Mouse (Mus musculus) CH12.LX (cell line): ENCODE measurements at regions not wholly inside any gene's neighbourhood (a gene's known extent, or its start where the extent isn't known, plus 50 kb on each side); places are given as distances from the start of the nearest gene placed in this dataset.

Experiments used
- DNase-seq: peaks from one replicate; pipeline ENCODE4 v3.0.0-alpha.2; 2013; ENCODE audit errors: extremely low read depth
- H3K27ac ChIP-seq: 2 replicates; pipeline ENCODE4 v1.5.1; 2012; ENCODE audit warnings: low read depth, mild to moderate bottlenecking, control low read depth, moderate library complexity; ENCODE audit not compliant: insufficient read depth
- H3K27me3 ChIP-seq: replicated peaks from 2 replicates; pipeline ENCODE3; 2012; ENCODE audit warnings: inconsistent platforms
- H3K36me3 ChIP-seq, 2 experiments: replicated peaks in 1 of 2; 2 replicates each; pipeline versions ENCODE3 to v1.6.1; 2012; ENCODE audit warnings: inconsistent platforms in 1 of 2, low read length in 1 of 2, mild to moderate bottlenecking in 1 of 2, mixed read lengths in 1 of 2, moderate library complexity in 1 of 2; ENCODE audit not compliant: control insufficient read depth in 1 of 2, insufficient read depth in 1 of 2
- H3K4me1 ChIP-seq, 2 experiments: 2 replicates each; pipeline ENCODE4 v1.6.1; 2012; ENCODE audit warnings: inconsistent platforms in 1 of 2, moderate library complexity in 1 of 2; ENCODE audit not compliant: insufficient read depth in 2 of 2, control insufficient read depth in 1 of 2
- H3K4me2 ChIP-seq: 2 replicates; pipeline ENCODE4 v1.6.1; 2012; ENCODE audit warnings: low read depth, mild to moderate bottlenecking, control low read depth; ENCODE audit not compliant: poor library complexity, insufficient read depth, severe bottlenecking
- H3K4me3 ChIP-seq, 3 experiments: fragments of 150-350 bp in 1 of 3; sonication (generic) in 1 of 3; replicated peaks in 1 of 3; 2 replicates each; pipeline versions ENCODE3 to v1.5.1; 2011 to 2012; ENCODE audit warnings: low read depth in 2 of 3, low read length in 2 of 3, mild to moderate bottlenecking in 2 of 3, moderate library complexity in 2 of 3, control low read depth in 1 of 3, improper control_type of control experiment in 1 of 3, inconsistent platforms in 1 of 3, mixed read lengths in 1 of 3; ENCODE audit not compliant: poor library complexity in 1 of 3
- H3K79me2 ChIP-seq: replicated peaks from 2 replicates; pipeline ENCODE4 v1.6.1; 2012; ENCODE audit warnings: mild to moderate bottlenecking, moderate library complexity; ENCODE audit not compliant: control insufficient read depth, poor library complexity, insufficient read depth, severe bottlenecking; ENCODE audit errors: extremely low read depth
- H3K9ac ChIP-seq: 2 replicates; pipeline ENCODE4 v1.6.1; 2012; ENCODE audit warnings: low read depth, mild to moderate bottlenecking, control low read depth, moderate library complexity; ENCODE audit not compliant: insufficient read depth
- H3K9me3 ChIP-seq: replicated peaks from 2 replicates; pipeline ENCODE3; 2012; ENCODE audit warnings: low read length, inconsistent platforms, mixed read lengths
- BHLHE40 ChIP-seq: IDR thresholded peaks from 2 replicates; pipeline ENCODE4 v1.6.1; 2011; ENCODE audit warnings: mild to moderate bottlenecking, low read depth, low read length, improper control_type of control experiment
- CHD1 ChIP-seq: IDR thresholded peaks from 2 replicates; pipeline ENCODE4 v1.6.1; 2012; ENCODE audit warnings: low read depth, low read length, improper control_type of control experiment, inconsistent platforms
- GABPA ChIP-seq: IDR thresholded peaks from 2 replicates; pipeline ENCODE4 v1.6.1; 2012; ENCODE audit warnings: low read depth, low read length, improper control_type of control experiment, inconsistent platforms; ENCODE audit not compliant: insufficient replicate concordance
- IRF4 ChIP-seq: IDR thresholded peaks from 2 replicates; pipeline ENCODE4 v1.6.1; 2014; ENCODE audit warnings: low read depth, mild to moderate bottlenecking, inconsistent platforms, low read length, improper control_type of control experiment
- JUN ChIP-seq: IDR thresholded peaks from 2 replicates; pipeline ENCODE4 v1.6.1; 2011; ENCODE audit warnings: low read depth, mild to moderate bottlenecking, low read length, improper control_type of control experiment, moderate library complexity; ENCODE audit not compliant: insufficient read depth
- JUND ChIP-seq: conservative IDR thresholded peaks from 2 replicates; pipeline ENCODE4 v1.6.1; 2011; ENCODE audit warnings: low read depth, low read length, improper control_type of control experiment
- KAT2A ChIP-seq: IDR thresholded peaks from 2 replicates; pipeline ENCODE4 v1.6.1; 2012; ENCODE audit warnings: low read length, improper control_type of control experiment, inconsistent platforms; ENCODE audit not compliant: insufficient replicate concordance
- MEF2A ChIP-seq: IDR thresholded peaks from 2 replicates; pipeline ENCODE4 v1.6.1; 2014; ENCODE audit warnings: low read depth, mild to moderate bottlenecking, inconsistent platforms, low read length, improper control_type of control experiment, borderline replicate concordance
- MYC ChIP-seq: IDR thresholded peaks from 2 replicates; pipeline ENCODE4 v1.6.1; 2011; ENCODE audit warnings: low read depth, mild to moderate bottlenecking, improper control_type of control experiment, low read length
- POLR2A ChIP-seq: IDR thresholded peaks from 2 replicates; pipeline ENCODE4 v1.6.1; 2011; ENCODE audit warnings: low read depth, mild to moderate bottlenecking, improper control_type of control experiment, low read length
- POLR2AphosphoS2 ChIP-seq: IDR thresholded peaks from 2 replicates; pipeline ENCODE4 v1.6.1; 2011; ENCODE audit warnings: low read depth, low read length, improper control_type of control experiment
- RAD21 ChIP-seq: IDR thresholded peaks from 2 replicates; pipeline ENCODE4 v1.6.1; 2011; ENCODE audit warnings: low read depth, mild to moderate bottlenecking, low read length, improper control_type of control experiment, moderate library complexity
- RCOR1 ChIP-seq: conservative IDR thresholded peaks from 2 replicates; pipeline ENCODE4 v1.6.1; 2012; ENCODE audit warnings: low read depth, mild to moderate bottlenecking, inconsistent platforms, low read length, improper control_type of control experiment
- SIN3A ChIP-seq: IDR thresholded peaks from 2 replicates; pipeline ENCODE4 v1.6.1; 2012; ENCODE audit warnings: low read length, improper control_type of control experiment, inconsistent platforms
- TBP ChIP-seq: conservative IDR thresholded peaks from 2 replicates; pipeline ENCODE4 v1.6.1; 2011; ENCODE audit warnings: low read depth, low read length, improper control_type of control experiment
- UBTF ChIP-seq: IDR thresholded peaks from 2 replicates; pipeline ENCODE4 v1.6.1; 2012; ENCODE audit warnings: low read depth, mild to moderate bottlenecking, inconsistent platforms, low read length, improper control_type of control experiment, moderate library complexity
- USF1 ChIP-seq: IDR thresholded peaks from 2 replicates; pipeline ENCODE4 v1.6.1; 2014; ENCODE audit warnings: low read depth, mild to moderate bottlenecking, inconsistent platforms, low read length, improper control_type of control experiment
- ZC3H11A ChIP-seq: IDR thresholded peaks from 2 replicates; pipeline ENCODE4 v1.6.1; 2012; ENCODE audit warnings: low read depth, mild to moderate bottlenecking, inconsistent platforms, low read length, improper control_type of control experiment
- ZKSCAN1 ChIP-seq: IDR thresholded peaks from 2 replicates; pipeline ENCODE4 v1.6.1; 2012; ENCODE audit warnings: low read depth, inconsistent platforms, low read length, improper control_type of control experiment, borderline replicate concordance
- ZMIZ1 ChIP-seq: IDR thresholded peaks from 2 replicates; pipeline ENCODE4 v1.6.1; 2012; ENCODE audit warnings: low read depth, mild to moderate bottlenecking, inconsistent platforms, low read length, improper control_type of control experiment
- dilution Hi-C: fragments of 300-500 bp; cut with MboI; formaldehyde crosslinking; loops from 2 replicates; pipeline ENCODE4 v1.14.3; 2020; ENCODE audit warnings: low sequenced_read_pairs; ENCODE audit not compliant: extremely low pct_unique_long_range_greater_than_20kb, extremely low pct_ligation_motif_present
- in situ Hi-C: fragments of 300-500 bp; cut with MboI; formaldehyde crosslinking; loops from 3 replicates; pipeline ENCODE4 v1.14.3; 2019; ENCODE audit warnings: low sequenced_read_pairs, low pct_ligation_motif_present, low pct_unique_long_range_greater_than_20kb, mixed read lengths

GRCm38 (mm10) chr14:98898876-98899275, 95.2 kb downstream of the Rpl36a-ps1 start:
- no peak overlapping the region for H3K4me3 ChIP-seq
- TF ChIP-seq SIN3A (no peak), ZKSCAN1 (no peak), POLR2AphosphoS2 (no peak), USF1 (no peak), MYC (no peak), POLR2A (no peak)
- TF ChIP-seq, all 38 proteins: peak for 0
- no peak overlapping the region for H3K27ac ChIP-seq
- no peaks in the 10 kb centered on the region for H3K79me2 ChIP-seq
- H3K4me2 ChIP-seq, result no peak overlapping the region
- in situ Hi-C loops, result no loop called here
- peaks cover 13% of the 10 kb centered on the region for H3K9me3 ChIP-seq
- dilution Hi-C loops, result no loop called here
- no peaks in the 10 kb centered on the region for H3K36me3 ChIP-seq
- no peaks in the 10 kb centered on the region for H3K4me1 ChIP-seq
- H3K27me3 ChIP-seq, result no peaks in the 10 kb centered on the region
- no peak for DNase-seq
- no peak overlapping the region for H3K9ac ChIP-seq

- H3K27ac ChIP-seq, result no peak overlapping the region
- no peak overlapping the region for H3K9ac ChIP-seq
- in situ Hi-C loops, result no loop called here
- H3K36me3 ChIP-seq, result no peaks in the 10 kb centered on the region
- H3K4me2 ChIP-seq, result no peak overlapping the region
- dilution Hi-C loops, result no loop called here
- peaks cover 7% of the 10 kb centered on the region for H3K9me3 ChIP-seq
- H3K27me3 ChIP-seq, result no peaks in the 10 kb centered on the region
- no peak for DNase-seq
- H3K79me2 ChIP-seq, result no peaks in the 10 kb centered on the region
- no peaks in the 10 kb centered on the region for H3K4me1 ChIP-seq
- no peak overlapping the region for H3K4me3 ChIP-seq
- TF ChIP-seq JUND (no peak), UBTF (no peak), TBP (no peak), IRF4 (no peak), ZC3H11A (no peak), BHLHE40 (no peak), MEF2A (no peak), RAD21 (no peak), SIN3A (no peak), CHD1 (no peak), KAT2A (no peak), JUN (no peak), GABPA (no peak), ZKSCAN1 (no peak), ZMIZ1 (no peak), USF1 (no peak), RCOR1 (no peak)
Observed at GRCm38 (mm10) chr14:98897390-98897789, 96.7 kb downstream of the Rpl36a-ps1 start.
